Comparison of ENCODE assay signal across 17 mouse cellular contexts in genomic region chr7:142555366-142556088, GRCm38 (mm10). TPM values are rescaled to one million over a fixed set of nuclear protein-coding genes. Genes with fewer than 3 reads are reported as not detected.
DNase-seq lines count a peak whose midpoint lies in the region; ATAC-seq and TF ChIP-seq lines count a peak whose summit lies in the region.
"Had no signal": no experiment of that assay in that cellular context is flagged by ENCODE, and none has a peak within 500 bp of the region (broad histone marks: within the 10 kb centered on the region; RNA-seq: fewer than 3 reads in every experiment).

No protein-coding gene starts in this region.

- WGBS in hindbrain, postnatal 0 days: 87% methylated on average over 8 of the region's 8 CpGs
- WGBS in hindbrain, embryonic 16.5 days: 90% methylated on average over 8 of the region's 8 CpGs
- 77% methylated on average over 8 of the region's 8 CpGs for WGBS in embryonic facial prominence, embryonic 12.5 days
- 74% methylated on average over 8 of the region's 8 CpGs for WGBS in limb, embryonic 15.5 days

- H3K4me1 ChIP-seq in hindbrain, postnatal 0 days (ENCODE audit: insufficient read depth, low read length): peaks cover 8% of the 10 kb centered on the region; the same call in 1 of the 2 replicates
- H3K4me1 ChIP-seq in hindbrain, embryonic 16.5 days (ENCODE audit: control insufficient read depth, insufficient read depth, low read depth, low read length): no peaks in the 10 kb centered on the region
- H3K4me1 ChIP-seq in embryonic facial prominence, embryonic 12.5 days: peaks cover 73% of the 10 kb centered on the region
- H3K4me1 ChIP-seq in limb, embryonic 15.5 days: peaks cover 62% of the 10 kb centered on the region

- 0 out of 2 replicates have a peak, but pooled peaks have one; percentile 5 for TF ChIP-seq CTCF in hindbrain, postnatal 0 days (IDR thresholded peaks at IDR 0.05; ENCODE audit: low read depth)

- DNase-seq in hindbrain, postnatal 0 days (ENCODE audit: low spot score): no peak
- DNase-seq in spleen, postnatal 14 days (ENCODE audit: low spot score in 2 of 2): no peak
- DNase-seq in adrenal gland, postnatal 4 days (ENCODE audit: low spot score in 2 of 2): no peak
- DNase-seq: adrenal gland, postnatal 10 days; cerebellum, adult 9-11 months; kidney, postnatal 25 days; liver; spleen, adult 18-20 months had no signal

- no peak overlapping the region for H3K4me2 ChIP-seq in hindbrain, postnatal 0 days (ENCODE audit: low read depth, low read length)
- no peak overlapping the region for H3K4me2 ChIP-seq in hindbrain, embryonic 16.5 days (ENCODE audit: low read length)
- H3K4me2 ChIP-seq in embryonic facial prominence, embryonic 12.5 days (replicated peaks): no peak overlapping the region
- H3K4me2 ChIP-seq in limb, embryonic 15.5 days: no peak overlapping the region
- H3K4me2 ChIP-seq: forebrain, embryonic 15.5 days; neural tube, embryonic 15.5 days had no signal

- no peak overlapping the region for H3K27ac ChIP-seq in hindbrain, postnatal 0 days
- no peak overlapping the region for H3K27ac ChIP-seq in hindbrain, embryonic 16.5 days (ENCODE audit: low read depth, low read length)
- H3K27ac ChIP-seq in embryonic facial prominence, embryonic 12.5 days: peak overlapping the region; percentile 96
- H3K27ac ChIP-seq in limb, embryonic 15.5 days: peak overlapping the region; percentile 89
- H3K27ac ChIP-seq: forebrain, embryonic 15.5 days; neural tube, embryonic 15.5 days had no signal

- no peak for ATAC-seq in hindbrain, postnatal 0 days
- no peak for ATAC-seq in hindbrain, embryonic 16.5 days
- no peak for ATAC-seq in embryonic facial prominence, embryonic 12.5 days (ENCODE audit: insufficient number of reproducible peaks, insufficient read depth, low FRiP score, low TSS enrichment)
- ATAC-seq in erythroblast, adult 5-6 weeks (replicated peaks; ENCODE audit: low FRiP score, poor library complexity, severe bottlenecking): peak; percentile 39; the same call in 1 of the 2 replicates
- no peak for ATAC-seq in limb, embryonic 15.5 days (ENCODE audit: insufficient number of reproducible peaks, low FRiP score, low TSS enrichment, low read depth)

- H3K36me3 ChIP-seq in hindbrain, postnatal 0 days (ENCODE audit: insufficient read depth, low read length): no peaks in the 10 kb centered on the region
- no peaks in the 10 kb centered on the region for H3K36me3 ChIP-seq in hindbrain, embryonic 16.5 days (ENCODE audit: control insufficient read depth, insufficient read depth, low read length)
- H3K36me3 ChIP-seq in embryonic facial prominence, embryonic 12.5 days: no peaks in the 10 kb centered on the region
- H3K36me3 ChIP-seq in limb, embryonic 15.5 days: no peaks in the 10 kb centered on the region
- H3K36me3 ChIP-seq: forebrain, embryonic 15.5 days; neural tube, embryonic 15.5 days had no signal

- H3K27me3 ChIP-seq in hindbrain, postnatal 0 days (ENCODE audit: insufficient read depth, low read length): no peaks in the 10 kb centered on the region
- H3K27me3 ChIP-seq in hindbrain, embryonic 16.5 days (replicated peaks; ENCODE audit: control insufficient read depth, insufficient read depth, low read length): no peaks in the 10 kb centered on the region
- H3K27me3 ChIP-seq in embryonic facial prominence, embryonic 12.5 days: no peaks in the 10 kb centered on the region
- H3K27me3 ChIP-seq in limb, embryonic 15.5 days: no peaks in the 10 kb centered on the region
- H3K27me3 ChIP-seq: forebrain, embryonic 15.5 days; neural tube, embryonic 15.5 days had no signal

- H3K4me3 ChIP-seq in hindbrain, postnatal 0 days (ENCODE audit: low read length): no peak overlapping the region
- H3K4me3 ChIP-seq in hindbrain, embryonic 16.5 days (ENCODE audit: low read length): no peak overlapping the region
- no peak overlapping the region for H3K4me3 ChIP-seq in embryonic facial prominence, embryonic 12.5 days
- no peak overlapping the region for H3K4me3 ChIP-seq in limb, embryonic 15.5 days
- H3K4me3 ChIP-seq: forebrain, embryonic 15.5 days; neural tube, embryonic 15.5 days had no signal

- no peak overlapping the region for H3K9ac ChIP-seq in hindbrain, postnatal 0 days (replicated peaks; ENCODE audit: low read length)
- no peak overlapping the region for H3K9ac ChIP-seq in hindbrain, embryonic 16.5 days (ENCODE audit: low read depth, low read length)
- no peak overlapping the region for H3K9ac ChIP-seq in embryonic facial prominence, embryonic 12.5 days
- H3K9ac ChIP-seq in limb, embryonic 15.5 days: no peak overlapping the region
- H3K9ac ChIP-seq: forebrain, embryonic 15.5 days; neural tube, embryonic 15.5 days had no signal

- no peaks in the 10 kb centered on the region for H3K9me3 ChIP-seq in hindbrain, postnatal 0 days (ENCODE audit: low read length)
- H3K9me3 ChIP-seq in hindbrain, embryonic 16.5 days (ENCODE audit: control insufficient read depth, low read length): no peaks in the 10 kb centered on the region
- no peaks in the 10 kb centered on the region for H3K9me3 ChIP-seq in embryonic facial prominence, embryonic 12.5 days
- no peaks in the 10 kb centered on the region for H3K9me3 ChIP-seq in limb, embryonic 15.5 days
- H3K9me3 ChIP-seq: forebrain, embryonic 15.5 days; neural tube, embryonic 15.5 days had no signal

RNA-seq across cellular contexts. Expression of gene Mrpl23, which starts 23.0 kb away (rescaled TPM):
- 64.0 and 69.3 TPM in 2 replicates for total RNA-seq in hindbrain, postnatal 0 days (2014; rRNA removed)
- polyA plus RNA-seq in hindbrain, postnatal 0 days (2015; fragmentation: Nextera tagmentation; extraction: Ambion mirVana): 17.4 and 25.5 TPM in 2 replicates
- polyA plus RNA-seq in hindbrain, embryonic 16.5 days (2015; fragmentation: Nextera tagmentation; extraction: Ambion mirVana): 22.3 and 26.2 TPM in 2 replicates
- polyA plus RNA-seq in embryonic facial prominence, embryonic 12.5 days (2016; fragmentation: Nextera tagmentation; extraction: Ambion mirVana): 19.8 and 32.6 TPM in 2 replicates
- total RNA-seq in erythroblast, adult 5-6 weeks (2015; ENCODE audit: low replicate concordance): not detected in 2 replicates
- total RNA-seq in erythroblast, adult 5-6 weeks (2017; ENCODE audit: low replicate concordance): 3.7 and 8.1 TPM in 2 replicates
- polyA plus RNA-seq in limb, embryonic 15.5 days (2015; fragmentation: Nextera tagmentation; extraction: Ambion mirVana): 28.8 and 30.5 TPM in 2 replicates
- 1 to 10 TPM; 8.2 to 9.5 TPM for total RNA-seq in adrenal gland, postnatal 4 days (2021)

RNA-seq across cellular contexts. Expression of gene Tnnt3, which starts 56.9 kb away (rescaled TPM):
- total RNA-seq in hindbrain, postnatal 0 days (2014; rRNA removed): 1.3 and 4.7 TPM in 2 replicates
- 3.1 and 3.9 TPM in 2 replicates for polyA plus RNA-seq in hindbrain, postnatal 0 days (2015; fragmentation: Nextera tagmentation; extraction: Ambion mirVana)
- polyA plus RNA-seq in hindbrain, embryonic 16.5 days (2015; fragmentation: Nextera tagmentation; extraction: Ambion mirVana): 3.1 and 25.7 TPM in 2 replicates
- polyA plus RNA-seq in embryonic facial prominence, embryonic 12.5 days (2016; fragmentation: Nextera tagmentation; extraction: Ambion mirVana): 4.6 and 6.9 TPM in 2 replicates
- not detected in 2 replicates for total RNA-seq in erythroblast, adult 5-6 weeks (2015; ENCODE audit: low replicate concordance)
- total RNA-seq in erythroblast, adult 5-6 weeks (2017; ENCODE audit: low replicate concordance): 2.0 TPM in 1 of 2 replicates, not detected in the other
- 154 and 517 TPM in 2 replicates for polyA plus RNA-seq in limb, embryonic 15.5 days (2015; fragmentation: Nextera tagmentation; extraction: Ambion mirVana)
- total RNA-seq in adrenal gland, postnatal 4 days (2021): 100 to 1,000 TPM; 118 to 299 TPM
- total RNA-seq: granulocyte monocyte progenitor cell, adult 5-6 weeks; megakaryocyte progenitor cell, adult 5-6 weeks; MEL had no signal

Comparison
In these comparisons a context has a peak if more than half of its experiments do, and no peak if none do; other contexts are left out.
1. H3K27ac ChIP-seq: peak in embryonic facial prominence, embryonic 12.5 days (single experiment) and limb, embryonic 15.5 days (single experiment); none in hindbrain, postnatal 0 days (single experiment) and hindbrain, embryonic 16.5 days (single experiment).